Mouse (Mus musculus) midbrain, embryonic 10.5 days (tissue): Measurements from ENCODE around the gene Gm20388. TPM values are rescaled to one million over a fixed set of nuclear protein-coding genes. Genes with fewer than 3 reads are reported as not detected.
A peak's percentile ranks its signal among the peaks of the same experiment; 100 is the strongest.

Source experiments
- DNase-seq: peaks from one replicate; pipeline ENCODE4 v3.0.0-alpha.2; 2017; ENCODE audit warnings: low spot score
- H3K27ac ChIP-seq: fragments of 300-500 bp; sonication (generic); replicated peaks from 2 replicates; pipeline ENCODE4 v1.5.1; 2016; ENCODE audit warnings: mild to moderate bottlenecking
- H3K27me3 ChIP-seq: fragments of 300-500 bp; sonication (generic); 2 replicates; pipeline ENCODE4 v1.6.1; 2016; ENCODE audit warnings: low read depth, mild to moderate bottlenecking; ENCODE audit not compliant: poor library complexity, severe bottlenecking
- H3K36me3 ChIP-seq: fragments of 300-500 bp; sonication (generic); 2 replicates; pipeline ENCODE4 v1.6.1; 2016; ENCODE audit warnings: mild to moderate bottlenecking, moderate library complexity
- H3K4me1 ChIP-seq: fragments of 300-500 bp; sonication (generic); 2 replicates; pipeline ENCODE4 v1.6.1; 2016
- H3K4me3 ChIP-seq: fragments of 300-500 bp; sonication (generic); 2 replicates; pipeline ENCODE4 v1.5.1; 2016; ENCODE audit warnings: mild to moderate bottlenecking, moderate library complexity
- H3K9me3 ChIP-seq: fragments of 300-500 bp; sonication (generic); replicated peaks from 2 replicates; pipeline ENCODE4 v1.6.1; 2016; ENCODE audit warnings: mild to moderate bottlenecking
- WGBS: fragments of 180-500 bp; shearing (Covaris S2); methylation state at CpG from one replicate; pipeline ENCODE4 v1.1.7; 2016; 5-methylcytosine and 5-hydroxymethylcytosine counted together
- polyA plus RNA-seq: library from polyadenylated mRNA; unstranded; fragments of >200 nt; fragmentation: Nextera tagmentation; extraction: Ambion mirVana; gene quantifications from 2 replicates; pipeline ENCODE4 v1.2.1, GENCODE M21; 2016

Gene Gm20388
- polyA plus RNA-seq, 1 experiment from 2014 or later: 7.1 TPM

DNA sequence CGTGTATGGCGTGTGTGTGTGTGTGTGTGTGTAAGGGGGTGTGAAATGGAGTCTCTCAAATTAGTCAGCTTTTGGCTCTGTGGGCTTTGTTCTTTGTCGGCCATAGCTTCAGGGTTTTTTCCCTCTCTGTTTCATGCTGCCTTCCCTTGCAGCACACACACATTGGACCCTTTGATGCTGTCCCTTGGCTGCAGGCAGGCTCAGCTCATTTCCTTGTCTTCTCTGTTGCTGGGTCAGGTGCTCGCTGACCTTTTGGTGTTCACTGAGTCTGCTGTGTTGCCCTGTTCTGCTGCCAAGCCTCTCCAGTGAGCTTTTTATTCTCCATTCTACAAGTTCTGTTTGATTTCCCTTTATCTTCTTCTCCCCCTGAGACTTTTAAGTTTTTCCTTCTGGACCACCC, 218.9 kb downstream of the Gm20388 start:
- Histone ChIP-seq H3K4me3 (no peak overlapping the region), H3K36me3 (no peaks in the 10 kb centered on the region), H3K27ac (peak overlapping the region; percentile 59), H3K9me3 (no peaks in the 10 kb centered on the region), H3K27me3 (peaks cover 15% of the 10 kb centered on the region; the same call in 1 of the 2 replicates), H3K4me1 (peaks cover 66% of the 10 kb centered on the region)
- 51% methylated on average over 4 of the region's 4 CpGs for WGBS
- DNase-seq: peak; percentile 37

DNA sequence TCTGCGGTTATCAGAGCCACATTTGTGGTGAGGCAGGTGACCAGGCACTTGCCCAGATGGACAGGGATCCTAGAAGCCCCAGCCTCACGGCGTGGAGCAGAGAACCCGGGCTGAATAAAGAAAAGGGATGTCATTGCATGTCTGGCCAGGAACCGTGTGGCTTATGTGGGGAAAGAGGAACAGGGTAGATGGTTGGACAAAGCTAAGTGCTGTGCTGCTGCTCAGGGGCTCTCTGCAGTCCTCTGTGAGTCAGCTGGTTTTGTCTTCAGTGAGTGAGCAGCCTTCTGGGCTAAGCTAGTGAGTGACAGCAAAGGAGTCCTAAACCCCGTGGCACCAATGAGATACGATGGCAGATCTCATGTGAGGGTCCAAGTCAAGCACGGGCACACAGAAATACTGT, 220.5 kb downstream of the Gm20388 start:
- Histone ChIP-seq H3K27me3 (peaks cover 15% of the 10 kb centered on the region; the same call in 1 of the 2 replicates), H3K27ac (peak overlapping the region; percentile 19; the same call in 1 of the 2 replicates), H3K4me1 (peaks cover 52% of the 10 kb centered on the region), H3K9me3 (no peaks in the 10 kb centered on the region), H3K4me3 (no peak overlapping the region), H3K36me3 (no peaks in the 10 kb centered on the region)
- no peak for DNase-seq
- WGBS: 87% methylated on average over 8 of the region's 8 CpGs

DNA sequence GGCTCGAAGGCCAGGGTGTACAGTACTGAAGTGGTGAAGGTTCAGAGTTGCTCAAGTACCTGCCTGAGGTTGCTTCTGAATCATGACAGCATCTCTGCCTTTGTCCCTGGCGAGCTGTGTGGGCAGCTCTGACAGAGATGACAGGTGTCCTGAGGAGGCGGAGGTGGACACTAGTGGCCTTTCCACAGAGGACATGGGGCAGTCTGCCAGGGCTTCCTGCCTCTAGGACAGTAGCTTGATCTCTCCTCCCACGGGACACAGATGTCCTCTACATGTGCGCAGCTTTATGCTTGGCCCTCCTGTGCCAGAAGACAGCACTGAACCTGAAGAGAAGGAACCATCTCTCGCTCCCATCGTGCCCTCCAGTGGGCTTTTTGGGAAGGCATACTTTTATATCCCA, 222.5 kb downstream of the Gm20388 start:
- H3K9me3 ChIP-seq: no peaks in the 10 kb centered on the region
- H3K36me3 ChIP-seq: no peaks in the 10 kb centered on the region
- no peak for DNase-seq
- WGBS: 91% methylated on average over 7 of the region's 7 CpGs
- no peak overlapping the region for H3K27ac ChIP-seq
- H3K27me3 ChIP-seq: 0 out of 2 replicates have a peak, but pooled peaks cover 10% of the 10 kb centered on the region
- no peak overlapping the region for H3K4me3 ChIP-seq
- peaks cover 43% of the 10 kb centered on the region for H3K4me1 ChIP-seq

DNA sequence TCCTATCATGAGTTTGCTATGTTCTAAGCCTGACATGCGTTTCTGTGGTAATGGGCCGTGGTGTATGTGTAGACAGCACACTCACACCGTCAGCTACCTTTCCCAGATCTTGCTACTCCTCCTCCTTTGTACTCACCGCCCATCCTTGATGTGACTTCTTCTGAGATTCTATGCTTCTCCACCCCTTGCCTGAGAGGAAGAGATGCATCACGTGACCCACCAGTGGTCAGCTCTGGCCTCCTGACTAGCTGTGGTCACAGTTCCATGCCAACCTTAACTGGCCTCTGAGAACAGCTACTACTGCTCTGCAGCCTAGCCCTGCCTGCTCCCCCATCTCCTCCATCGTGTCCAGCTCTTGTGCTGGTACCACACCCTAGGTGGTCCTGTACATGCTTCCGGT, 225.0 kb downstream of the Gm20388 start:
- H3K9me3 ChIP-seq: no peaks in the 10 kb centered on the region
- DNase-seq: no peak
- H3K4me1 ChIP-seq: peaks cover 23% of the 10 kb centered on the region
- no peak overlapping the region for H3K4me3 ChIP-seq
- WGBS: 91% methylated on average over 7 of the region's 7 CpGs
- H3K36me3 ChIP-seq: no peaks in the 10 kb centered on the region
- 0 out of 2 replicates have a peak, but pooled peaks cover 8% of the 10 kb centered on the region for H3K27me3 ChIP-seq
- H3K27ac ChIP-seq: no peak overlapping the region

DNA sequence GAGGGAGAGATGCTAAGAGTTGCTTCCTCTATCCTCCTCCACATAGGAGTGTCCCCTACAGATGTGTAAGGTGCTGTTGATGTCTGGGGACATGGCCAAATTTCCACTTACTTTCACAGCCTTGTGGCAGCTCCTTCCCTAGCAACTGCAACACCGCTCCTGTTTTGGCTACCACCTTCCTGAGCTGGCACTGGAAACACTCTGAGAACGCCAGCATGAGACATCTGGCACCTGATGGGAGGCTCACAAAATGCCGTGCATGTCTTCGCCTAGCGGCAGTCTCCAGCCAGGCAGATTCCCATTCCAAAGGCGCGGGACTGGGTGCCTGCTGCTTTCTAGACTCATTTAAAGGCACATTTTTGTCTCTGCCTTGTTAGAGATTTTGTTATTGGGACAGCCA, 226.0 kb downstream of the Gm20388 start:
- H3K9me3 ChIP-seq: no peaks in the 10 kb centered on the region
- 64% methylated on average over 7 of the region's 7 CpGs for WGBS
- H3K4me1 ChIP-seq: peaks cover 23% of the 10 kb centered on the region
- DNase-seq: no peak
- H3K36me3 ChIP-seq: no peaks in the 10 kb centered on the region
- H3K4me3 ChIP-seq: no peak overlapping the region
- 0 out of 2 replicates have a peak, but pooled peaks cover under 1% of the 10 kb centered on the region for H3K27me3 ChIP-seq
- 0 out of 2 replicates have a peak overlapping the region, but pooled peaks have one; percentile 33 for H3K27ac ChIP-seq

DNA sequence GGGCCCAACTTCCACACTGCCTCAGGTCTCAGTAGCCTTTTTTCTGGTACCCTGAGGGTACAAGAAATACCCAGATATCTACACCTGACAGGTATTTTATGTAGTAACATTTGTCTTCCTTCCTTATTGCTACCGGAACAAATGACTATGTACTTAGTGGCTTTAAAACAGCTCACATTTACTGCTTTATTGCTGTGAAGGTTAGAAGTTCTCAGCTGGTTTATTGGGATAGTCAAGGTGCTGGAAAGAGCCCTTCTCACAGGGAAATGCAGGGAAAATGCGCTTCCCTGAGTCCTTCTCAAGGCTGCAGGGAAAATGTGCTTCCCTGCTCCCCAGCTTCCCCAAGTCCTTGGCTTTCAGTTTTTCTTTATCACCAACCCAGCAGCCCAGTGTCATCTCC, 228.3 kb downstream of the Gm20388 start:
- H3K36me3 ChIP-seq: no peaks in the 10 kb centered on the region

DNA sequence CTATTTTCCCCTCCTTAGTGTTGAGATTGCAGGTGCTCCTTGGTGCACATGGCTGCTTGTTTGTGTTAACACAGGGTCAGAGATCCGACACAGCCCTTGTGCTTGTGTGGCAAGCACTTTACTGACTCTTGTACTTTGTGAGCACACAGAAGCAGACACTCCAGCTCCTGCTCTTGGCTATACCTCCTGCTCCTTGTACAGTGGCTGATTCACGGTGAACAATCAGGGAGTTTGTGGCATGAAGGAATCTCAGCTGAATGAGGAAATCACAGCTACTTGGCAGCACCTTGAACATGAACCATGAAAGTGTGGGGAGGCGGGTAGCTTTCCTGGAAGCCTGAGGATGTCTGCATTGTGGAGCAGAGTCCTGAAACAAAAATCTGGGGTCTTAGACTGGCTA, 230.1 kb downstream of the Gm20388 start:
- Histone ChIP-seq H3K36me3 (no peaks in the 10 kb centered on the region), H3K27me3 (no peaks in the 10 kb centered on the region), H3K4me1 (peaks cover 43% of the 10 kb centered on the region), H3K9me3 (no peaks in the 10 kb centered on the region), H3K27ac (peak overlapping the region; percentile 52; the same call in 1 of the 2 replicates), H3K4me3 (no peak overlapping the region)
- no peak for DNase-seq
- WGBS: 86% methylated on average over 3 of the region's 3 CpGs

More for the DNA sequence above, 228.3 kb downstream of the Gm20388 start:
- Histone ChIP-seq H3K4me3 (no peak overlapping the region), H3K9me3 (no peaks in the 10 kb centered on the region), H3K27me3 (no peaks in the 10 kb centered on the region), H3K4me1 (peaks cover 30% of the 10 kb centered on the region), H3K27ac (no peak overlapping the region)
- 91% methylated on average over 2 of the region's 2 CpGs for WGBS
- DNase-seq: no peak

DNA sequence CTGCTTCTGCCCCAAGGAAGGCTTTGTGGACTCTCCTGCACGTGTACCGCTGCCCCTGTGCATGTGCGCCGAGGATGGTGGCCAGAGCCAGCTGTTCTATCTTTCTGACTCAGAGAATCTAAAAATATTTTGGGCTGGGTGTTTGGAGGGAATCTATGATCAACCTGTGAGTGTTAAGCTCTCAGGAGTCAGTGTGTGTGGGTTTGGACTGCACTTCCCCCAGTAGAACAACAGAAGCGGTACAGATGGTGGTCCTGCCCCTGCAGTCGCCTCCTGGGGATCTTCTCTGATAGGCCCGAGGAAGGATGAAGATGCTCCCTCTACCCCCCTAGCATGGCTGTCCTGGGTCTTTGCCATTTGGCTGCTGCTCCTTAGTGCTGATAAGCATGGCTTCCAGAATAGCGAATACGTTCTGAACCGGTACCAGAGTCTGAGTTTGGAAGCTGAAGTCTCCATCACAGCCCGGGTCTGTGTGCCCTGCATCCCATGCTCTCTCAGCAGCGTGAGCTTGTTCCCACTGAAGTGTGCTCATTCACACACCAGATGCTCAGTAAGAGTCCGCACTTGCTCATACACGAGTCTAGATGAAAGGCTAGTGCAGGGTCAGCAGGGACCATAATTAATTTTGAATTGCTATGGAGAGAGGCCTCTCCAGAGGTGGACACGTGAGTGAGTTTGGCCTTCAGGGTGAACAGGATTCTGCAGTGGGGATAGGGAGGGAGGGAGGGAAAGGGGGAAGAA, 233.4 kb downstream of the Gm20388 start:
- no peak for DNase-seq
- Histone ChIP-seq H3K4me3 (no peak overlapping the region), H3K4me1 (peaks cover 33% of the 10 kb centered on the region), H3K36me3 (0 out of 2 replicates have a peak, but pooled peaks cover 5% of the 10 kb centered on the region), H3K27ac (peak overlapping the region; percentile 75), H3K27me3 (no peaks in the 10 kb centered on the region), H3K9me3 (no peaks in the 10 kb centered on the region)
- WGBS: 71% methylated on average over 15 of the region's 15 CpGs

DNA sequence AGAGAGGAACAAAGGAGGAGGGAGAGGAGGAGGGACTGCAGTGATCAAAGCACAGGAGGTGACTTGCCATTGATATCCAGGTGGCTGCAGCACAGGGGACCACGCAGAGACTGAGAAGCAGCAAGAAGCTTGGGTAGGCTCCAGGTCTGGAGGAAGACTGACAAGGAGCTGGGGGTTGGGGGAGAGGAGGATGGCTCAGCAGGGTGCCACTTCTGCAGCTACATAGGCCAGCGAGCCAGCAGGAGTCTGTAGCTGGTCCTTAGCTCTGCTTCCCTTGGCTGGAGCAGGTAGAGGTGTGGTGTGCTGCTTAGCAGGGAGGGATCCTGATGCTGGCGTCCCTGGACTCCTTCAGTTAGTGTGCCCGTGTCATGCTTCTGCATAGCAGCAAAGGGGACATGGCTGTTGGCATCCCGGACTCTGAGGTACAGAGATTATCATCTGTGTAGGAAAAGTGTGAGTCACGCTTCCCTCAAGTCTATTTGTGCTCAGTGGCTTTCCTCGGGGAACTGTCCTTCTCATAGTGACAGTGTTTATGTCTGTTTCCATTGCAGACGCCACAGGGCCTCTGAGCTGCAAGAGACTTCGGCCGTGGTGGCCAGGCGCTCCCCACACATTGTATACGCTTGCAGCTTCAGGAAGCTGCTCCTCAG, 234.1 kb downstream of the Gm20388 start:
- no peak for DNase-seq
- Histone ChIP-seq H3K9me3 (no peaks in the 10 kb centered on the region), H3K27me3 (no peaks in the 10 kb centered on the region), H3K4me1 (peaks cover 33% of the 10 kb centered on the region), H3K36me3 (0 out of 2 replicates have a peak, but pooled peaks cover 5% of the 10 kb centered on the region), H3K27ac (peak overlapping the region; percentile 75), H3K4me3 (no peak overlapping the region)
- 66% methylated on average over 12 of the region's 12 CpGs for WGBS

DNA sequence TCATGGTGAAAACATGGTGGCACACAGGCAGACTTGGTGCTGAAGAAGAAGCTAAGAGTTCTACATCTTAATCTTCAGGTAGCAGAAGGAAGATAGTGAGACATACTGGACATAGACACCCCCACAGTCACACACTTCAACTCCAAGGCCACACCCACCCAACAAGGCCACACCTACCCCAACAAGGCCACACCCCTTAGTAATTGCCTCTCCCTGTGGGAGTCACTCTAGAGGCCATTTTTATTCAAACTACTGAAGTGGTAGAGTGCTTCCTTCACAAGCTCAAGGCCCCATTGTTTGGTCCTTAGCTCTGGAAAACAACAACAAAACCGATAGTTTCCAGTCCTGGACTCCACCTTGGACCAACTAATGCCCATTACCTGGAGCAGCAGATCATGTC, 235.4 kb downstream of the Gm20388 start:
- no peak overlapping the region for H3K4me3 ChIP-seq
- 0 out of 2 replicates have a peak, but pooled peaks cover 5% of the 10 kb centered on the region for H3K36me3 ChIP-seq
- H3K9me3 ChIP-seq: no peaks in the 10 kb centered on the region
- WGBS: 73% methylated on average over 1 of the region's 1 CpGs
- no peak for DNase-seq
- H3K27ac ChIP-seq: no peak overlapping the region
- peaks cover 34% of the 10 kb centered on the region for H3K4me1 ChIP-seq
- H3K27me3 ChIP-seq: no peaks in the 10 kb centered on the region

DNA sequence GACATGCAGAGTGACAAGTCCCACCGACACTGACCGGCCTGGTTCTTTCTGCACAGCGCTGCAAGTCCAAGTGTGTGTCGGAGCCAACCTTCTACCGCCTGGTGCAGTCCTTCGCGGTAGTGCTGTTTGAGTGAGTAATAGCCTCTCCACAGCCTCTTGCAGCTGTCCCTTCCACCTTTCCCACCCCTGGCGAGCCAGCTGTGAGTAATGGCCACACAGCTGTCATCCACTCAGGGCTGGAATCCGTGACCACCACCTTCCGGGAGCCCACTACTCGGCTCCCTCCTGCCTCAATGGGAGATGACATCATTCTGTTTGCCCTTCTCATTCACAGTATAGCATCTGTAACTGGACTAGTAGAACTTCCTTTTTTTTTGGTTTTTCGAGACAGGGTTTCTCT, 239.4 kb downstream of the Gm20388 start:
- 87% methylated on average over 12 of the region's 12 CpGs for WGBS
- DNase-seq: no peak
- H3K36me3 ChIP-seq: peaks cover 12% of the 10 kb centered on the region; the same call in 1 of the 2 replicates
- no peak overlapping the region for H3K27ac ChIP-seq
- no peaks in the 10 kb centered on the region for H3K9me3 ChIP-seq
- H3K4me3 ChIP-seq: no peak overlapping the region
- peaks cover 29% of the 10 kb centered on the region for H3K4me1 ChIP-seq
- H3K27me3 ChIP-seq: peaks cover 4% of the 10 kb centered on the region; the same call in 1 of the 2 replicates

DNA sequence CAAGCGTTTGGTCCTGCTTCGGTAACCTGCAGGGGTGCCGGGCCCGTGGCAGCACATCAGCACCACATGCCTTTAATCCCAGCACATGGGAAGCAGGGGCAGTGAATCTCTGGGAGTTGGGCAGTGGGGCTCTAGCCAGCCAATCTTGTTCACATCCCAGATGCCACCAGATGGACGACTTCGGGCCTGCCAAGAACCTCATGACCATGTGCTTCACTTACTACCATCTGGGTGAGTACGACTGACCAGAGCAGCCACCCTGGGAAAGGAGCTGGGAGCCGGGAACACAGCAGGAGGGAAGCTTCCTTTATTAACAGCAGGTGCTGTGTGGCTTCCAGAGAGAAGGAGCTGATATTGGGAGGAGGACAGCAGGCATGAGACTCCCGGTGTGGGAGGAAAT, 240.5 kb downstream of the Gm20388 start:
- Histone ChIP-seq H3K4me3 (no peak overlapping the region), H3K36me3 (peaks cover 10% of the 10 kb centered on the region; the same call in 1 of the 2 replicates), H3K9me3 (no peaks in the 10 kb centered on the region), H3K4me1 (peaks cover 35% of the 10 kb centered on the region), H3K27me3 (peaks cover 4% of the 10 kb centered on the region; the same call in 1 of the 2 replicates), H3K27ac (peak overlapping the region; percentile 72; the same call in 1 of the 2 replicates)
- WGBS: 71% methylated on average over 9 of the region's 9 CpGs
- no peak for DNase-seq

DNA sequence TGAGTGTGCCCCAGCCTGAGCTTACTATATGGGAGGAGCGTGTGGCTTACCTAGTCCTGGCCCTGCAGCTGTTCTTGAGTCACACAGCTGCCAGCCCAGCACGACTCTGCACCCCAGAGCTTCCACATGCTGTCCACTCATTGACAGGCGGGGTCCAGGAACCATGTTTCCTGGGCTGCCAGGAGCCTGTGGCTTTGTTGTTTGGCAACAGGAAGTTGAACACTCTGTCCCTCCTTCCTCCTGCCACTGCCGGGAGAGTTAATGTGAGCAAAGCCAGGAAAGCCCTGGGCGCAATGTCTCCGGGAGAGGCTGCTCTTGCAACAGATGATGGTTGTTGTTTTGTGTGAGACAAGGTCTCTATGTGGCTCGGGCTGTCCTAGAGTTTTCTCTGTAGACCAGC, 242.0 kb downstream of the Gm20388 start:
- Histone ChIP-seq H3K27me3 (peaks cover 4% of the 10 kb centered on the region; the same call in 1 of the 2 replicates), H3K4me3 (no peak overlapping the region), H3K36me3 (peaks cover 7% of the 10 kb centered on the region; the same call in 1 of the 2 replicates), H3K27ac (peak overlapping the region; percentile 72), H3K9me3 (no peaks in the 10 kb centered on the region), H3K4me1 (peaks cover 40% of the 10 kb centered on the region)
- 68% methylated on average over 7 of the region's 7 CpGs for WGBS
- no peak for DNase-seq
